Mouse (Mus musculus) brain, embryonic 14.5 days (tissue): ENCODE measurements at regions not wholly inside any gene's neighbourhood (a gene's known extent, or its start where the extent isn't known, plus 50 kb on each side); places are given as distances from the start of the nearest gene placed in this dataset.

Experiments used
- DNase-seq: peaks from one replicate; pipeline ENCODE4 v3.0.0-alpha.2; 2011; ENCODE audit warnings: low read depth
- CTCF ChIP-seq: fragments of 200-500 bp; IDR thresholded peaks from 2 replicates; pipeline ENCODE4 v1.5.1; 2012; ENCODE audit warnings: inconsistent platforms, mild to moderate bottlenecking, moderate library complexity, borderline replicate concordance; ENCODE audit not compliant: insufficient read depth, insufficient read length; ENCODE audit errors: extremely low read depth
- POLR2A ChIP-seq: fragments of 200-500 bp; IDR thresholded peaks from 2 replicates; pipeline ENCODE4 v1.6.1; 2012; ENCODE audit warnings: mild to moderate bottlenecking, inconsistent platforms, borderline replicate concordance; ENCODE audit not compliant: poor library complexity, insufficient read depth, insufficient read length, severe bottlenecking; ENCODE audit errors: extremely low read depth

DNA sequence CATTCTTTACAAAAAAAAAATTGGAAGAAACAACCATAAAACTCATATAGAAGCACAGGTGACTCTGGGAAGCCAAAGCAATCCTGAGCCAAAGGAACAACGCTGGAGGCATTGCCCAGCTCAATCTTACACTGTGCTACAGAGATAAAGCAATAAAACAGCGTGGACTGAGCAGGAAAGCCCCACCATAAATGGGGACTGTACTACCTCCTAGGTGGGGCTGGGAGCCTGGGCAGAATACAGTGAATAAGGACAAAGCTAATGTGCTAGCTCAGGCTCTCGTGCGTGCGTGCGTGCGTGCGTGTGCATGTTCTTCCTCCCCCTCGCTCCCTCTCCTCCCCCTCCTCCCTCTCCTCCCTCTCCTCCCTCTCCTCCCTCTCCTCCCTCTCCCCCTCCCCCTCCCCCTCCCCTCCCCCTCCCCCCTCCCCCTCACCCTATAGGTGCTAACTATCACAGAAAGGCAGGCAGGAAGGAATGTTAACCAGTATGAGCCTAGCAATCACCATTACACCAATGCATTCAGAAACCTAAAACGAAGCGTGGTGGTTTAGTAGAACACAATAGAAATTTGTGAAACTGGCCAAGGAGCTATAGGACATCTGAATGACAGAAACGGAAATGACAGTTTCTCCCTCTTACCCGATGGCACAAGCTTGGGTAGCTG lies 64.6 kb upstream of the 4932438A13Rik start:
- no peak for TF ChIP-seq CTCF
- no peak for TF ChIP-seq POLR2A
- DNase-seq, result no peak

DNA sequence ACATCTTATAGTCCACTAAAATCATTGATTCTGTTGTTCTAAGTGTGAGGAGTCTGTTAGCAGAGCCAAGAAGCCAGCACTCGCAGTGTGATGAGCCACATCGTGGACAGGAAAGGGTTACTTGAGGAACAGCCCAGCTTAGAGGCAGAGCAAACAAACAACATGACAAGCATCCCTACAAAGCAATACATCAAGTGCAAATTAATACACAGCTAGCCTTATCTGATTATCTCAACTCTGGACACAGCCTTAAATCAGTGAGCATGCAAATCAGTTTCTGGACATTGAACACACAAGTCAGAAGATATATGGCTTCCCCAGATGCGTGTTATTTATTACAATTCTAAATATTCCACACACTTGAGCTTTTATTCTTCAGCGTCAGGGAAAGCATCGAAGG lies 52.4 kb upstream of the 4932438A13Rik start:
- no peak for DNase-seq
- TF ChIP-seq CTCF (no peak), POLR2A (no peak)
